Mouse (Mus musculus) stomach, postnatal 0 days (tissue): ENCODE measurements around the gene Atp8b5.

Experiments
- CTCF ChIP-seq: IDR thresholded peaks from 2 replicates; pipeline ENCODE4 v1.5.1; 2016; ENCODE audit warnings: antibody characterized with exemption, low read depth, mild to moderate bottlenecking, moderate library complexity
- EP300 ChIP-seq: optimal IDR thresholded peaks from 2 replicates; pipeline ENCODE3; 2016; ENCODE audit warnings: antibody characterized with exemption

DNA sequence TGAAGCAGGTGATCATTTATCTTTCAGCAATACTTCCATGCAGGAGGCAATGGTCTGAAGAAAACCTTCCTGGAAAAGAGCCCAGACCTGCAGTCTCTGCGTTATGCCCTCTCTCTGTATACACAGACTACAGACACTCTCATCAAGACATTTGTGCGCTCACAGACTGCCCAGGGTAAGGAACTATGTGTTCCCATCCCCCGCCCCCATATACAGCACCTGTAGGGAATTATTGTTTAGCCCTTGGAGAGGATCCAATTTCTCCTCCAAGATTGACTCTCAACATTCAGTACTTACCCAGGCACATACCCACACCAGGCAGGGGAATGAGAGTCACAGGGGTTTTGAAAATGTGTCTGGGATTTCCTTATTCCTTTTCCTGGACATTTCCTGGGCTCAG lies 7.5 kb upstream of the Atp8b5 start:
- TF ChIP-seq CTCF (no peak), EP300 (no peak)
